Mouse (Mus musculus): ENCODE measurements around the gene Rab40c. TPM values are rescaled to one million over a fixed set of nuclear protein-coding genes. Genes with fewer than 3 reads are reported as not detected.
"Not testable (repeated sequence)": the region's sequence is repeated elsewhere in the genome, so short reads cannot be mapped to it uniquely, and the experiment has no call there.

The Rab40c gene
- polyA plus RNA-seq, 1 experiment: 43.4 TPM

- H3K36me3 ChIP-seq (ENCODE audit: control insufficient read depth, insufficient read depth, low read length): peaks cover 8% of the 10 kb centered on the region; the same call in 1 of the 2 replicates
- peak overlapping the region; percentile 78 for H3K4me3 ChIP-seq (ENCODE audit: low read depth, low read length)
- H3K27me3 ChIP-seq (ENCODE audit: control insufficient read depth, insufficient read depth, low read length): no peaks in the 10 kb centered on the region
- WGBS: under 1% methylated on average over 59 of the region's 59 CpGs
- H3K4me1 ChIP-seq (ENCODE audit: control insufficient read depth, insufficient read depth, insufficient read length, low read length): peaks cover 10% of the 10 kb centered on the region
- TF ChIP-seq POLR2A (IDR thresholded peaks at IDR 0.05; ENCODE audit: low read depth, low read length) (peak; percentile 82; the same call in 1 of the 2 replicates), CTCF (IDR thresholded peaks at IDR 0.05; ENCODE audit: extremely low read depth, insufficient read length, insufficient replicate concordance, low read depth, low read length) (no peak)
- peak overlapping the region; percentile 71 for H3K27ac ChIP-seq (ENCODE audit: insufficient read depth, low read depth, low read length)
These were observed 44.1 kb downstream of the Rab40c start for GRCm38 (mm10) chr17:25875171-25876136.

GRCm38 (mm10) chr17:25874721-25875170 lies 44.8 kb downstream of the Rab40c start, which contains the start of gene Mettl26:
Gene Mettl26, plus strand, starts transcription at chr17:25875074.
- under 1% methylated on average over 25 of the region's 25 CpGs for WGBS
- TF ChIP-seq CTCF (IDR thresholded peaks at IDR 0.05; ENCODE audit: extremely low read depth, insufficient read length, insufficient replicate concordance, low read depth, low read length) (no peak), POLR2A (IDR thresholded peaks at IDR 0.05; ENCODE audit: low read depth, low read length) (no peak)
- H3K4me1 ChIP-seq (ENCODE audit: control insufficient read depth, insufficient read depth, insufficient read length, low read length): peaks cover 10% of the 10 kb centered on the region
- peak within 1 kb of the TSS; percentile 78 for H3K4me3 ChIP-seq (ENCODE audit: low read depth, low read length)
- no peaks in the 10 kb centered on the region for H3K27me3 ChIP-seq (ENCODE audit: control insufficient read depth, insufficient read depth, low read length)
- peak within 1 kb of the TSS; percentile 71 for H3K27ac ChIP-seq (ENCODE audit: insufficient read depth, low read depth, low read length)
- peaks cover 8% of the 10 kb centered on the region; the same call in 1 of the 2 replicates for H3K36me3 ChIP-seq (ENCODE audit: control insufficient read depth, insufficient read depth, low read length)

DNA sequence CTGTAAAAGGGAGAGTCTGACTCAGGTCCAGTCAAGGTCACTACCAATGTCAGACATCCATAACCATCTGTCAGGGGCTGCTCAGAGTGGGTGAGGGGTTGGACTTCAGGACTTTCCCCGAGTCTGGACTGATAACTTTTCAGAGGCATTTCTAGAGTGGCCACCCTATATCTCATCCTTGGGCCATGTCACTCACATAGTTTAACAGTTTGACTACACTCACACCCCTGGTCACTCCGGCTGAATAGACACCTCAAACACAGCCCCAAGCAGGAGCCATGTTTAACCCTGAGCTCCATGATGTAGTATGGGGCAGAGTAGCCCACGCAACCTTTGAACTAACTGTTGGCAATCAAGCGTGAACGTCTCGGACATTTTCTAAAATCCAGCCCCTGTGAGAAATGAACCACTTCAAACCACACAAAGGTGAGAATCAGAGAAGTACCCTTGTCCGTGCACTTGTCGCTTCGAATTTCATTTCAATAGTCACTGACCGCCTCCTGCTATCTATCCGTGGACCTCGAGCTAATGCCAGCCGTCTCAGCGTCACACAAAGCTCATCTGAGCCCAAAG lies 45.3 kb downstream of the Rab40c start:
- Histone ChIP-seq H3K27ac (ENCODE audit: insufficient read depth, low read depth, low read length) (no peak overlapping the region; the same call in 1 of the 2 replicates), H3K4me3 (ENCODE audit: low read depth, low read length) (peak overlapping the region; percentile 78), H3K36me3 (ENCODE audit: control insufficient read depth, insufficient read depth, low read length) (peaks cover 7% of the 10 kb centered on the region; the same call in 1 of the 2 replicates), H3K4me1 (ENCODE audit: control insufficient read depth, insufficient read depth, insufficient read length, low read length) (peaks cover 10% of the 10 kb centered on the region), H3K27me3 (ENCODE audit: control insufficient read depth, insufficient read depth, low read length) (no peaks in the 10 kb centered on the region)
- no peak for TF ChIP-seq CTCF (IDR thresholded peaks at IDR 0.05; ENCODE audit: extremely low read depth, insufficient read length, insufficient replicate concordance, low read depth, low read length)
- TF ChIP-seq POLR2A (IDR thresholded peaks at IDR 0.05; ENCODE audit: low read depth, low read length): no peak
- 9% methylated on average over 14 of the region's 14 CpGs for WGBS

DNA sequence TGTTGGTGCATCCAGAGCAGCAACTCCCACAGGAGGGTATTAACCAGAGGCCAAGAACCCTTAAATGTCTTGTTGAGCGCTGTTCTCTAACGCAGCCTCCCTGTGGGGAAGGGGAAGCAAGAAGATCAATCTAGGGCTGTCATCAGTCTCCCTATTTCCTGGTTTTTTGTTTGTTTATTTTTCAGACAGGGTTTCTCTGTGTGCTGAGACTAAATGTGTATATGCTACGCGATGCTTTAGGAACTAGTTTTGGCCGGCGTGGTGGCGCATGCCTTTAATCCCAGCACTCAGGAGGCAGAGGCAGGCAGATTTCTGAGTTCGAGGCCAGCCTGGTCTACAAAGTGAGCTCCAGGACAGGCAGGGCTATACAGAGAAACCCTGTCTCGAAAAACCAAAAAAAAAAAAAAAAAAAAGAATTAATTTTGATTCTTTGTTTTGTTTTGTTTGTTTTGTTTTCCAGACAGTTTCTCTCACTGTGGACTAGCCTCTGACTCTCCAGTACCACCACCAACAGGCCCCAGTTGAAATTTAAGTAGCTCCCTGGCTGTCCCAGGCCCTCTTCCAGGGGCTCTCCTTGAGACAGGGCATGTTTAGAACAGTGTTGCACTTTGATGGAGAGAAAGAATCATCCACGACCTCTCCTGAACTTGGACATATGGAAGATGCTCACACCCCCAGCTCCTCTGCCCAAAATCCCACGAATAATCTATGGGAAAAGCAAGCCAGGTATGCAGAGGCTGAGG lies 46.0 kb downstream of the Rab40c start:
- H3K27me3 ChIP-seq (ENCODE audit: control insufficient read depth, insufficient read depth, low read length): no peaks in the 10 kb centered on the region
- H3K4me1 ChIP-seq (ENCODE audit: control insufficient read depth, insufficient read depth, insufficient read length, low read length): peaks cover 13% of the 10 kb centered on the region
- no peak overlapping the region for H3K27ac ChIP-seq (ENCODE audit: insufficient read depth, low read depth, low read length)
- H3K4me3 ChIP-seq (ENCODE audit: low read depth, low read length): no peak overlapping the region
- WGBS: 82% methylated on average over 11 of the region's 11 CpGs
- TF ChIP-seq CTCF (IDR thresholded peaks at IDR 0.05; ENCODE audit: extremely low read depth, insufficient read length, insufficient replicate concordance, low read depth, low read length) (no peak), POLR2A (IDR thresholded peaks at IDR 0.05; ENCODE audit: low read depth, low read length) (no peak)
- peaks cover 6% of the 10 kb centered on the region; the same call in 1 of the 2 replicates for H3K36me3 ChIP-seq (ENCODE audit: control insufficient read depth, insufficient read depth, low read length)

GRCm38 (mm10) chr17:25872676-25873075 lies 46.9 kb downstream of the Rab40c start:
- Histone ChIP-seq H3K27me3 (ENCODE audit: control insufficient read depth, insufficient read depth, low read length) (no peaks in the 10 kb centered on the region), H3K4me3 (ENCODE audit: low read depth, low read length) (no peak overlapping the region), H3K36me3 (ENCODE audit: control insufficient read depth, insufficient read depth, low read length) (peaks cover under 1% of the 10 kb centered on the region; the same call in 1 of the 2 replicates), H3K4me1 (ENCODE audit: control insufficient read depth, insufficient read depth, insufficient read length, low read length) (peaks cover 15% of the 10 kb centered on the region), H3K27ac (ENCODE audit: insufficient read depth, low read depth, low read length) (no peak overlapping the region)
- no peak for TF ChIP-seq CTCF (IDR thresholded peaks at IDR 0.05; ENCODE audit: extremely low read depth, insufficient read length, insufficient replicate concordance, low read depth, low read length)
- no peak for TF ChIP-seq POLR2A (IDR thresholded peaks at IDR 0.05; ENCODE audit: low read depth, low read length)
- 93% methylated on average over 3 of the region's 3 CpGs for WGBS

- H3K36me3 ChIP-seq (ENCODE audit: control insufficient read depth, insufficient read depth, low read length); H3K27ac ChIP-seq (ENCODE audit: insufficient read depth, low read depth, low read length); H3K27me3 ChIP-seq (ENCODE audit: control insufficient read depth, insufficient read depth, low read length); H3K4me3 ChIP-seq (ENCODE audit: low read depth, low read length): not testable (repeated sequence)
- H3K4me1 ChIP-seq (ENCODE audit: control insufficient read depth, insufficient read depth, insufficient read length, low read length): peaks cover 18% of the 10 kb centered on the region
These were observed 48.0 kb downstream of the Rab40c start for GRCm38 (mm10) chr17:25871566-25871965.
